Mouse (Mus musculus): ENCODE results near the gene Sqstm1. TPM values are rescaled to one million over a fixed set of nuclear protein-coding genes. Genes with fewer than 3 reads are reported as not detected.
A peak's percentile ranks its signal among the peaks of the same experiment; 100 is the strongest.

Sqstm1 gene
- polyA plus RNA-seq, 1 experiment from 2014 or later, result 192 TPM

GRCm38 (mm10) chr11:50238821-50239791 lies 28.5 kb upstream of the Sqstm1 start:
- WGBS, result 86% methylated on average over 9 of the region's 9 CpGs
- no peak overlapping the region for H3K27ac ChIP-seq
- no peak overlapping the region for H3K4me3 ChIP-seq
- peaks cover 13% of the 10 kb centered on the region for H3K36me3 ChIP-seq
- H3K9ac ChIP-seq, result no peak overlapping the region
- 0 out of 2 replicates have a peak, but pooled peaks cover 12% of the 10 kb centered on the region for H3K4me1 ChIP-seq
- H3K9me3 ChIP-seq, result no peaks in the 10 kb centered on the region
- H3K4me2 ChIP-seq (replicated peaks), result no peak overlapping the region
- H3K27me3 ChIP-seq, result peaks cover 27% of the 10 kb centered on the region
- ATAC-seq (ENCODE audit: insufficient number of reproducible peaks, insufficient read depth, low FRiP score, low TSS enrichment), result no peak

GRCm38 (mm10) chr11:50238324-50238723 lies 27.7 kb upstream of the Sqstm1 start, which contains the start of gene Ltc4s:
TSS of gene Ltc4s (minus strand) at chr11:50238616.
- no peak within 1 kb of the TSS for H3K9ac ChIP-seq

GRCm38 (mm10) chr11:50236937-50237835 lies 26.6 kb upstream of the Sqstm1 start:
- WGBS, result 1% methylated on average over 66 of the region's 66 CpGs
- H3K9ac ChIP-seq, result peak overlapping the region; percentile 52; the same call in 1 of the 2 replicates
- H3K4me1 ChIP-seq, result 0 out of 2 replicates have a peak, but pooled peaks cover 12% of the 10 kb centered on the region
- H3K9me3 ChIP-seq, result no peaks in the 10 kb centered on the region
- H3K36me3 ChIP-seq, result peaks cover 33% of the 10 kb centered on the region
- peak overlapping the region; percentile 93 for H3K4me2 ChIP-seq (replicated peaks)
- peak; percentile 6; the same call in 1 of the 2 replicates for ATAC-seq (ENCODE audit: insufficient number of reproducible peaks, insufficient read depth, low FRiP score, low TSS enrichment)
- peaks cover 27% of the 10 kb centered on the region for H3K27me3 ChIP-seq
- H3K27ac ChIP-seq, result no peak overlapping the region
- H3K4me3 ChIP-seq, result peak overlapping the region; percentile 64

More at GRCm38 (mm10) chr11:50238324-50238723, 27.7 kb upstream of the Sqstm1 start, which contains the start of gene Ltc4s:
- Histone ChIP-seq H3K36me3 (peaks cover 21% of the 10 kb centered on the region), H3K27me3 (peaks cover 27% of the 10 kb centered on the region), H3K9me3 (no peaks in the 10 kb centered on the region), H3K4me1 (0 out of 2 replicates have a peak, but pooled peaks cover 12% of the 10 kb centered on the region), H3K4me2 (replicated peaks) (peak within 1 kb of the TSS; percentile 93), H3K4me3 (peak within 1 kb of the TSS; percentile 64), H3K27ac (no peak within 1 kb of the TSS)
- WGBS, result 38% methylated on average over 10 of the region's 10 CpGs
- ATAC-seq (ENCODE audit: insufficient number of reproducible peaks, insufficient read depth, low FRiP score, low TSS enrichment), result no peak

GRCm38 (mm10) chr11:50236540-50236936 lies 25.9 kb upstream of the Sqstm1 start:
- peak; percentile 74 for ATAC-seq (ENCODE audit: insufficient number of reproducible peaks, insufficient read depth, low FRiP score, low TSS enrichment)

GRCm38 (mm10) chr11:50234606-50235005 lies 24.0 kb upstream of the Sqstm1 start:
- no peaks in the 10 kb centered on the region for H3K9me3 ChIP-seq
- peaks cover 36% of the 10 kb centered on the region for H3K36me3 ChIP-seq
- no peak for ATAC-seq (ENCODE audit: insufficient number of reproducible peaks, insufficient read depth, low FRiP score, low TSS enrichment)
- H3K9ac ChIP-seq, result no peak overlapping the region
- H3K27ac ChIP-seq, result no peak overlapping the region
- peaks cover 33% of the 10 kb centered on the region for H3K27me3 ChIP-seq
- WGBS, result 93% methylated on average over 24 of the region's 25 CpGs
- H3K4me1 ChIP-seq, result peaks cover 18% of the 10 kb centered on the region
- H3K4me2 ChIP-seq (replicated peaks), result no peak overlapping the region
- no peak overlapping the region for H3K4me3 ChIP-seq

More at GRCm38 (mm10) chr11:50236540-50236936, 25.9 kb upstream of the Sqstm1 start:
- Histone ChIP-seq H3K27ac (no peak overlapping the region), H3K4me1 (0 out of 2 replicates have a peak, but pooled peaks cover 12% of the 10 kb centered on the region), H3K27me3 (peaks cover 27% of the 10 kb centered on the region), H3K4me2 (replicated peaks) (peak overlapping the region; percentile 93), H3K4me3 (peak overlapping the region; percentile 64), H3K36me3 (peaks cover 36% of the 10 kb centered on the region), H3K9ac (peak overlapping the region; percentile 52; the same call in 1 of the 2 replicates), H3K9me3 (no peaks in the 10 kb centered on the region)
- 0% methylated on average over 24 of the region's 27 CpGs for WGBS

- H3K27ac ChIP-seq, result no peak overlapping the region
- peaks cover 31% of the 10 kb centered on the region for H3K27me3 ChIP-seq
- 81% methylated on average over 11 of the region's 11 CpGs for WGBS
- ATAC-seq (ENCODE audit: insufficient number of reproducible peaks, insufficient read depth, low FRiP score, low TSS enrichment), result no peak
- H3K4me1 ChIP-seq, result peaks cover 20% of the 10 kb centered on the region
- H3K9me3 ChIP-seq, result no peaks in the 10 kb centered on the region
- no peak overlapping the region for H3K4me2 ChIP-seq (replicated peaks)
- H3K36me3 ChIP-seq, result peaks cover 36% of the 10 kb centered on the region
- H3K4me3 ChIP-seq, result no peak overlapping the region
- H3K9ac ChIP-seq, result no peak overlapping the region
Measured at GRCm38 (mm10) chr11:50233993-50234392, 23.4 kb upstream of the Sqstm1 start.

- Histone ChIP-seq H3K4me3 (no peak overlapping the region), H3K4me1 (peaks cover 29% of the 10 kb centered on the region), H3K4me2 (replicated peaks) (no peak overlapping the region), H3K9ac (no peak overlapping the region), H3K27me3 (peaks cover 22% of the 10 kb centered on the region), H3K27ac (no peak overlapping the region), H3K9me3 (no peaks in the 10 kb centered on the region), H3K36me3 (peaks cover 36% of the 10 kb centered on the region)
- 94% methylated on average over 13 of the region's 13 CpGs for WGBS
- ATAC-seq (ENCODE audit: insufficient number of reproducible peaks, insufficient read depth, low FRiP score, low TSS enrichment), result no peak
Measured at GRCm38 (mm10) chr11:50233022-50233421, 22.4 kb upstream of the Sqstm1 start.

- Histone ChIP-seq H3K4me3 (no peak overlapping the region), H3K4me2 (replicated peaks) (peak overlapping the region; percentile 48; the same call in 1 of the 2 replicates), H3K9me3 (no peaks in the 10 kb centered on the region), H3K27ac (no peak overlapping the region), H3K4me1 (peaks cover 31% of the 10 kb centered on the region), H3K27me3 (peaks cover 6% of the 10 kb centered on the region; the same call in 1 of the 2 replicates), H3K9ac (no peak overlapping the region), H3K36me3 (peaks cover 36% of the 10 kb centered on the region)
- 20% methylated on average over 8 of the region's 8 CpGs for WGBS
- ATAC-seq (ENCODE audit: insufficient number of reproducible peaks, insufficient read depth, low FRiP score, low TSS enrichment), result no peak
Measured at GRCm38 (mm10) chr11:50231411-50231810, 20.8 kb upstream of the Sqstm1 start.

- WGBS, result 28% methylated on average over 45 of the region's 45 CpGs
- Histone ChIP-seq H3K4me1 (peaks cover 31% of the 10 kb centered on the region), H3K9ac (no peak overlapping the region), H3K4me3 (peak overlapping the region; percentile 23), H3K27me3 (peaks cover 6% of the 10 kb centered on the region; the same call in 1 of the 2 replicates), H3K4me2 (replicated peaks) (peak overlapping the region; percentile 48), H3K9me3 (no peaks in the 10 kb centered on the region), H3K27ac (no peak overlapping the region), H3K36me3 (peaks cover 36% of the 10 kb centered on the region)
- no peak for ATAC-seq (ENCODE audit: insufficient number of reproducible peaks, insufficient read depth, low FRiP score, low TSS enrichment)
Measured at GRCm38 (mm10) chr11:50230481-50231304, 20.1 kb upstream of the Sqstm1 start.

- Histone ChIP-seq H3K9ac (peak overlapping the region; percentile 0; the same call in 1 of the 2 replicates), H3K36me3 (peaks cover 26% of the 10 kb centered on the region), H3K9me3 (no peaks in the 10 kb centered on the region), H3K4me1 (peaks cover 30% of the 10 kb centered on the region), H3K4me2 (replicated peaks) (no peak overlapping the region), H3K4me3 (no peak overlapping the region), H3K27ac (no peak overlapping the region), H3K27me3 (peaks cover 6% of the 10 kb centered on the region; the same call in 1 of the 2 replicates)
- no peak for ATAC-seq (ENCODE audit: insufficient number of reproducible peaks, insufficient read depth, low FRiP score, low TSS enrichment)
- 38% methylated on average over 7 of the region's 7 CpGs for WGBS
Measured at GRCm38 (mm10) chr11:50229252-50229910, 18.8 kb upstream of the Sqstm1 start.
